Comparison of ENCODE assay signal across 29 mouse cellular contexts in genomic region chr9:121740490-121740889, GRCm38 (mm10). TPM values are rescaled to one million over a fixed set of nuclear protein-coding genes. Genes with fewer than 3 reads are reported as not detected.
"Had no signal": no experiment of that assay in that cellular context is flagged by ENCODE, and none has a peak within 500 bp of the region (broad histone marks: within the 10 kb centered on the region; RNA-seq: fewer than 3 reads in every experiment).

No protein-coding gene starts in this region.

- H3K27ac ChIP-seq: embryonic facial prominence, embryonic 10.5 days; embryonic facial prominence, embryonic 12.5 days; embryonic facial prominence, embryonic 13.5 days; embryonic facial prominence, embryonic 15.5 days; forebrain, embryonic 10.5 days; forebrain, embryonic 12.5 days; forebrain, embryonic 13.5 days; forebrain, embryonic 15.5 days; gastrocnemius, adult 2 months; heart, adult 2 months; heart, embryonic 10.5 days had no signal

- H3K9me3 ChIP-seq: embryonic facial prominence, embryonic 10.5 days; embryonic facial prominence, embryonic 12.5 days; embryonic facial prominence, embryonic 13.5 days; embryonic facial prominence, embryonic 15.5 days; forebrain, embryonic 10.5 days; forebrain, embryonic 12.5 days; forebrain, embryonic 13.5 days; forebrain, embryonic 15.5 days; heart, embryonic 10.5 days had no signal

- DNase-seq: cerebellum, adult 9-10 months; cerebellum, adult 9-11 months; cerebellum, postnatal 10 days; cerebellum, postnatal 14 days; cerebellum, postnatal 25 days; cerebellum, postnatal 36 days; embryo, embryonic 11 days; forebrain, postnatal 0 days; gastrocnemius, adult 2 months; gastrocnemius, postnatal 10 days; gastrocnemius, postnatal 14 days; gastrocnemius, postnatal 25 days; gastrocnemius, postnatal 36 days; heart, adult 11 months; heart, adult 18-20 months; heart, adult 2 months had no signal

- H3K27me3 ChIP-seq: embryonic facial prominence, embryonic 12.5 days; embryonic facial prominence, embryonic 13.5 days; embryonic facial prominence, embryonic 15.5 days; forebrain, embryonic 12.5 days; forebrain, embryonic 13.5 days; forebrain, embryonic 15.5 days had no signal

- H3K9ac ChIP-seq: embryonic facial prominence, embryonic 12.5 days; embryonic facial prominence, embryonic 13.5 days; embryonic facial prominence, embryonic 15.5 days; forebrain, embryonic 12.5 days; forebrain, embryonic 13.5 days; forebrain, embryonic 15.5 days; forebrain, postnatal 0 days had no signal

- H3K4me1 ChIP-seq: embryonic facial prominence, embryonic 10.5 days; embryonic facial prominence, embryonic 12.5 days; embryonic facial prominence, embryonic 13.5 days; embryonic facial prominence, embryonic 15.5 days; forebrain, embryonic 10.5 days; forebrain, embryonic 12.5 days; forebrain, embryonic 13.5 days; forebrain, embryonic 15.5 days; heart, embryonic 10.5 days had no signal

- H3K4me2 ChIP-seq: embryonic facial prominence, embryonic 12.5 days; embryonic facial prominence, embryonic 13.5 days; embryonic facial prominence, embryonic 15.5 days; forebrain, embryonic 12.5 days; forebrain, embryonic 13.5 days; forebrain, embryonic 15.5 days had no signal

- H3K4me3 ChIP-seq: embryonic facial prominence, embryonic 10.5 days; embryonic facial prominence, embryonic 12.5 days; embryonic facial prominence, embryonic 13.5 days; embryonic facial prominence, embryonic 15.5 days; erythroblast, embryonic 14.5 days; forebrain, embryonic 10.5 days; forebrain, embryonic 12.5 days; forebrain, embryonic 13.5 days; forebrain, embryonic 15.5 days; gastrocnemius, adult 2 months; heart, adult 2 months; heart, embryonic 10.5 days had no signal

- ATAC-seq: forebrain, embryonic 13.5 days; forebrain, embryonic 14.5 days; forebrain, embryonic 15.5 days; forebrain, embryonic 16.5 days; forebrain, postnatal 0 days had no signal

RNA-seq across cellular contexts. Expression of gene Zfp651, which starts 18.6 kb away (rescaled TPM):
- total RNA-seq: granulocyte monocyte progenitor cell, adult 5-6 weeks had no signal

RNA-seq across cellular contexts. Expression of gene Klhl40, which starts 36.9 kb away (rescaled TPM):
- polyA plus RNA-seq: erythroblast, embryonic 14.5 days had no signal
